Mouse (Mus musculus) liver, adult (tissue): ENCODE data around the gene Egr2.

Experiments used
- GATA4 ChIP-seq: IDR thresholded peaks from 2 replicates; pipeline ENCODE4 v1.6.1; 2014; ENCODE audit warnings: mild to moderate bottlenecking, low read length; ENCODE audit not compliant: insufficient replicate concordance

Gene Egr2

GRCm38 (mm10) chr10:67561185-67561584, 25.9 kb downstream of the Egr2 start:
- TF ChIP-seq GATA4: no peak

DNA sequence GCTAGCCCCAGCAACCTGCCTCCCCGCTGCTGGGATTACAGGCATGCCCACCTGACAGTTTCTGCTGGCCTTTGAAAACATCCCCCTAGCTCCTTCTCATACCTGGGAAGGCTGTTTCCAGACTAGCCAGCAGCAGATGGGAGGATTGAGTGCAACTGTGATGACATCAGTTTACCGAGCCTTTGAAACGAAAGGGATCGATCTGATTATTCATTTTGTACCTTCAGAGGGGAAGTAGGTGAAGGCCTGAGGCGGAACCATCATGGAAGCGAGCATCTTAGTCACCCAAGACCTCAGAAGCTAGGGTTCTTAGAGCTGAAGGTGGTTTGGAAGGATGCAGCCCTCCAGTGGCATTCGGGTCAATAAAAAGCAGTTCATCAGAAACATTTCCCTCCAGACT, 29.2 kb downstream of the Egr2 start:
- TF ChIP-seq GATA4: no peak

DNA sequence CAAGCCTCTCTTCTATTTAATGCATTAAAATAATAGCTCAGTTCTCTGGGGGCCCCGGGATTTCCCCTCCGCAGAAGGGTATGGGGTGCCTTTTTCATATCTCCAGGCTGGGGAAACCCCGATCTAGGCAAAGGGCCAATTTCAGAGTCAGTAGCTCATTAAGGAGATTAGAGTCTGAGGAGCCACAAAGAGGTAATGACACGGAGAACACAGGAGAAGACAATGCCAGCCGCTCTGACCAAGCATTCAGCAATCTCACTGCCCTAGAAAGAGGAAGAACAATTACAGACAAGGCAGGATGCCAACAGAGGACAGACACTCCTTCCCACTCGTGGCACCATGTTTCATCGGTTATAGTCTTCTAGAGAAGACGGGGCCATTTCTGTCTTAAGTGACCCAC, 30.8 kb downstream of the Egr2 start:
- no peak for TF ChIP-seq GATA4

DNA sequence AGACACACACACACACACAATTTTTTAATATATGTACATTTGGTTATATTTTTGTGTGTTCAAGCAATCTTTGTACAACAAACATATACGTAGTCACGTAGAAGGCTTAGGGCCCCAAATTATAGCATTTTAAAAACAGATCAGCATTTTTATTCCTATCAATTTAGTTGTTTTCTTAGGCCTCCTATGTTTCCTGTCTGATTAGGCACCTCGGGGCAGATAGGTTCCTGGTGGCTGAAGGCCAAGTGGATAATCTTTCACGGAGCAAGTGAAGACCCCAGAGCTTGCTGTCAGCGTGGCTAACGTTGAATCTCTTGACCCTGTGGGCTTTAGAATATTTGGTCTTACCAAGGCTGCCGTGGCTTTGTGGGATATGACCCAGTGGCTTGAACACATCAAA, 34.3 kb downstream of the Egr2 start:
- TF ChIP-seq GATA4: no peak

DNA sequence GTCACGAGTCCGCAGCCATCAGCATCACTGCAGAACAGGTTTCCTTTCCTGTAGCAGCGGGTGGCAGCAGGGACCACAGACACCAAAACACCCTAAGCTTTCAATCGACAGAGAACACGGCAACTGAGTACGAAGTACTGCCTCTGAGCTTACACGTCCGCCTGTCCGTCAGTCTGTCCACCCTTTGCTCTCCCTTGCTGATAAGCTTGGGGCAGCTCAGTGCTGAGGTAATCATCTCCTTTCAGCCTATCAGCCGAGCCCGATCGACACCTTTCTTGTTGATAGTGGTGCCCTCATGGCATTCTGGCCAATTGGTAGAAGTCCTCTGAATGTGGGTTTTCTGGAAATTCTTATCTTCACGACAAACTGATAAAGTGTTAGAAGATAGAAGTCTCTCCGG, 36.2 kb downstream of the Egr2 start:
- TF ChIP-seq GATA4: no peak

DNA sequence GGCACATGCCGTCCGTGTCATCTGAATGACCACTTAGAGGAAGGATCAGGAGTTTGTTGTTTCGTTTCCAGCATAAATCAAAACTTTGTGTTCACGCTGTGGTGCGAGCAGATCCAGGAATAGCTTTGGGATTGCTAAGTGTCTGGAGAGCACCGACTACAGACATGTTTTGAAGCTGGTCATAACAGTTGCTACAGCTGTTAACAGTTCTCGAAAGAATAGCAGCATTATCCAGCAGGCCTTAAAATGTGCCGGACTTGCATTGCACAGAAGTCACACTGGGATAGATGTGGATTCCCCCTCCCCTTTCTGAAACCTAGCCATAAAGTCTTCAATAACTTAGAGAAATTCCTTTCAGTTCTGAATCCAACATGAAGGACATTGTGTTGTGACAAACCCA, 38.0 kb downstream of the Egr2 start:
- TF ChIP-seq GATA4: no peak

GRCm38 (mm10) chr10:67579830-67580229, 44.6 kb downstream of the Egr2 start:
- no peak for TF ChIP-seq GATA4

GRCm38 (mm10) chr10:67581698-67582285, 46.5 kb downstream of the Egr2 start:
- TF ChIP-seq GATA4: no peak

GRCm38 (mm10) chr10:67585873-67586610, 50.8 kb downstream of the Egr2 start:
- TF ChIP-seq GATA4: no peak
